Mouse (Mus musculus): ENCODE measurements around the gene Saa1.

- TF ChIP-seq CTCF (IDR thresholded peaks at IDR 0.05; ENCODE audit: low read depth): no peak
- no peak for TF ChIP-seq EP300 (IDR thresholded peaks at IDR 0.05; ENCODE audit: low read depth)
Measured at GRCm38 (mm10) chr7:46751490-46751889, 8.7 kb upstream of the Saa1 start, which contains the start of gene Saa2.

Measured in liver, postnatal 0 days (tissue).